Mouse (Mus musculus): Measurements from ENCODE around the gene Osbpl2. TPM values are rescaled to one million over a fixed set of nuclear protein-coding genes. Genes with fewer than 3 reads are reported as not detected.

Gene Osbpl2
- polyA plus RNA-seq, 1 experiment from 2014 or later, result 46.4 TPM

DNA sequence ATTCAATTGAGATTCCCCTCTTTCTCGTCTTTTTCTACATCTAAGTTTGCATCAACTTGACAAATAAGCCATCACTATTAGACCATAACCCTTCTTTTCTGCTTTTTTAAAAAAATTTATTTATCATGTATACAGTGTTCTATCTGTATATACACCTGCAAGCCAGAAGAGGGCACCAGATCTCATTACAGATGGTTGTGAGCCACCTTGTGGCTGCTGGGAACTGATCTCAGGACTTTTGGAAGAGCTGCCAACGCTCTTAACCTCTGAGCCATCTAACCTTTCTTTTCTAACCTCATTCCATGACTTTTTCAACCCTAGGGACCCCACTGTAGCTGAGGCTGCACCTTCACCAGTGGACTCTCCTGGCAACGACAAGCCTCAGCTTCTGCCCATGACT is 93.1 kb downstream of the Osbpl2 start:
- no peak overlapping the region for H3K4me3 ChIP-seq (ENCODE audit: low read depth, low read length)
- DNase-seq (ENCODE audit: low spot score) (no peak), ATAC-seq (ENCODE audit: low FRiP score, low TSS enrichment) (no peak)
- H3K9me3 ChIP-seq (ENCODE audit: control insufficient read depth, low read length), result no peaks in the 10 kb centered on the region
- 95% methylated on average over 3 of the region's 3 CpGs for WGBS
- no peak overlapping the region for H3K4me2 ChIP-seq (replicated peaks; ENCODE audit: low read depth)
- no peaks in the 10 kb centered on the region for H3K27me3 ChIP-seq (ENCODE audit: control insufficient read depth, insufficient read depth, low read length)
- TF ChIP-seq EP300 (optimal IDR thresholded peaks at IDR 0.05) (no peak), CTCF (IDR thresholded peaks at IDR 0.05; ENCODE audit: low read depth) (peak; percentile 58)
- no peak overlapping the region for H3K9ac ChIP-seq (ENCODE audit: low read length)
- H3K27ac ChIP-seq (replicated peaks), result no peak overlapping the region
- H3K4me1 ChIP-seq (replicated peaks; ENCODE audit: control insufficient read depth, insufficient read depth), result peaks cover 16% of the 10 kb centered on the region
- H3K36me3 ChIP-seq (ENCODE audit: control insufficient read depth, insufficient read depth, low read length), result no peaks in the 10 kb centered on the region

Small RNA genes lying within 50 kb of the gene (microRNA-seq; reads per million reads assigned to microRNA genes)
- not detected for gene Mir7005

Other genes starting within 250 kb of the Osbpl2 start
- gene Taf4, start 142.7 kb upstream of the Osbpl2 start, polyA plus RNA-seq (2015; fragmentation: Nextera tagmentation; extraction: Ambion mirVana), result 2.1 TPM in 2 replicates
- gene Lsm14b, start 94.3 kb upstream of the Osbpl2 start, polyA plus RNA-seq (2015; fragmentation: Nextera tagmentation; extraction: Ambion mirVana), result 3.8 and 3.9 TPM in 2 replicates
- gene Psma7, start 76.9 kb upstream of the Osbpl2 start, polyA plus RNA-seq (2015; fragmentation: Nextera tagmentation; extraction: Ambion mirVana), result 469 and 490 TPM in 2 replicates
- 1.4 TPM in 2 replicates for gene Ss18l1, start 76.8 kb upstream of the Osbpl2 start, polyA plus RNA-seq (2015; fragmentation: Nextera tagmentation; extraction: Ambion mirVana)
- gene Mtg2, start 48.7 kb upstream of the Osbpl2 start, polyA plus RNA-seq (2015; fragmentation: Nextera tagmentation; extraction: Ambion mirVana), result 13.9 and 14.0 TPM in 2 replicates
- gene Hrh3, start 14.8 kb upstream of the Osbpl2 start, polyA plus RNA-seq (2015; fragmentation: Nextera tagmentation; extraction: Ambion mirVana), result 0.05 TPM in 1 of 2 replicates, not detected in the other
- 141 TPM in 2 replicates for gene Adrm1, start 52.2 kb downstream of the Osbpl2 start, polyA plus RNA-seq (2015; fragmentation: Nextera tagmentation; extraction: Ambion mirVana)
- gene Lama5, start 106.6 kb downstream of the Osbpl2 start, polyA plus RNA-seq (2015; fragmentation: Nextera tagmentation; extraction: Ambion mirVana), result 29.7 and 34.9 TPM in 2 replicates
- gene Rps21, start 138.1 kb downstream of the Osbpl2 start, polyA plus RNA-seq (2015; fragmentation: Nextera tagmentation; extraction: Ambion mirVana), result 604 and 680 TPM in 2 replicates
- gene Cables2, start 154.2 kb downstream of the Osbpl2 start, polyA plus RNA-seq (2015; fragmentation: Nextera tagmentation; extraction: Ambion mirVana), result 7.5 and 8.5 TPM in 2 replicates
- 1.2 and 1.8 TPM in 2 replicates for gene Rbbp8nl, start 170.6 kb downstream of the Osbpl2 start, polyA plus RNA-seq (2015; fragmentation: Nextera tagmentation; extraction: Ambion mirVana)
- gene Gata5, start 215.4 kb downstream of the Osbpl2 start, polyA plus RNA-seq (2015; fragmentation: Nextera tagmentation; extraction: Ambion mirVana), result 5.9 and 6.6 TPM in 2 replicates

All from stomach, postnatal 0 days (tissue).